Mouse (Mus musculus) T-helper 17 cell (primary cell): ENCODE results near the gene Poldip3.
"Not testable (repeated sequence)": the region's sequence is repeated elsewhere in the genome, so short reads cannot be mapped to it uniquely, and the experiment has no call there.

Source experiments
- in situ Hi-C, 2 experiments: fragments of 300-600 bp; cut with MboI, MseI; formaldehyde crosslinking; loops; 1 replicate in 1 of 2; 2 replicates in 1 of 2; pipeline ENCODE4 v1.15.1; 2025; ENCODE audit warnings: high pct_unique_total_duplicates in 2 of 2

Gene Poldip3

GRCm38 (mm10) chr15:83134671-83135070, 14.5 kb downstream of the Poldip3 start:
- in situ Hi-C loops, result no loop called here

DNA sequence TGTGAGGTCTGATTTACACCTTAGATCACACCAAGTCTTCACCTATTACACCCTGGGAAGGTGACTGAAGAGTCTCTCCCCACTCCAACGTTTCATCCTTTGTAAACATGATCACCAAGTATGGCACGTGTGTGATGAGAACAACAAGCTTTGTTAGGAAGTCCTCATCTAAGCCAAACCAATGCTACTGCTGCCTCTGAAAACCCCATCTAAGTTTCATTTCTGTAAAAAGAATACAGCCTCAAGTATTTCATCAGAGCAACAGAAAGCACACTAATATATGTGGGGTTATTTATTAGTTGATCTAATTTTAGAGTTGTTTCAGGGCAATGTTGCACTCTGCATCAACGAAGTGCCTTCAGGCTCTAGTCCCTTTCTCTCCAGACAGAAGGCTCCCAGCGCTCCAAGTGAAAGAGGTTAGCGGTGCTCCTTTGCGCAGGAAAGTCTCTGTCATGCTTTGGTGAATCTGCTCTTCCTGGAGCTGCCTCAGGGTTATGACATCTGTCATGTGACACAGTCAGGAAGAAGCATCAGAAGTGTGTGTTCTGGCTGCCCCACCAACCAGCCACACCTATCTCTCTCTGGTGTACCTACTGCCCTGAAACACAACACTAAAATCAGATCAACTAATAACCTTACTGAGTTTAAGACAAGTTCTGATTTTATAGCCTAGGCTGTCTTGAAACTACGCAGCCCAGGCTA, 19.5 kb downstream of the Poldip3 start:
- in situ Hi-C loops, result no loop called here

DNA sequence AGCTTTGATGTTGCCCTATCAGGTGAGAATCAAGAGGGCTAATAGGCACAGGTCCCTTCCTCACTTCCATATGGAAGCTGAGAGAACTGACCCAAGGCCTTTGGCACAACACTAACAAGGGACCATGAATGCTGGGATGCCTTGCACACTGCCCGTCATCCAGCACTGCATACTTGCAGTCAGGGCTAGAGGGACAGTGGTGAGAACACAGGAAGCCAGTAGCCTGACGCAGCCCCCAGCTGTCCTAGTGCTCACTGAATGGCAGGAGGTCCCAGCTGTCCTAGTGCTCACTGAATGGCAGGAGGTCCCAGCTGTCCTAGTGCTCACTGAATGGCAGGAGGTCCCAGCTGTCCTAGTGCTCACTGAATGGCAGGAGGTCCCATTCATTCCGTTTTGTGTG, 22.1 kb downstream of the Poldip3 start:
- in situ Hi-C loops, result not testable (repeated sequence)

DNA sequence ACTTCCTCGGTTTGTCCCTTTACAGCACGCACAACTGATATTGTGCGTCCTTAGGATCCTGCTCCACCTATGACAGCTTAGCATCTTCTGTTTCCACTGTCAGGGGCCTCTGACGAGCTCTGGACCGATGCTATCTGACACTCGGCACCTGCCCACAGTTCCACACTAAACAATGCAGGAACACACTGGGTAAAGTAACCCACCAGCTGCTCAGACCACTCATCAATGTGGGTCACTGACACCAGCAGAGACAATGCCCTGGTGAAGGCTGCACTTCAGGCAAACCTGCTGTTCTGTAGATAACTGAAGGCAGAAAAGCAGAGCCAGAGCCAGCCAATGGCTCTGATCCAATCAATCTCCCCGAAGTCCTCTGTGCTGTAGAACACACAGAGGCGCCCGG, 22.6 kb downstream of the Poldip3 start:
- in situ Hi-C loops, result no loop called here

GRCm38 (mm10) chr15:83124625-83125024, 24.6 kb downstream of the Poldip3 start:
- in situ Hi-C loops, result loop anchor here in 1 of 2 experiments (25.0 kb wide), 2 partner anchors 1063 to 1262 kb away; partner anchors contain the start of genes Aco2, Phf5a, Samm50 and Tob2

DNA sequence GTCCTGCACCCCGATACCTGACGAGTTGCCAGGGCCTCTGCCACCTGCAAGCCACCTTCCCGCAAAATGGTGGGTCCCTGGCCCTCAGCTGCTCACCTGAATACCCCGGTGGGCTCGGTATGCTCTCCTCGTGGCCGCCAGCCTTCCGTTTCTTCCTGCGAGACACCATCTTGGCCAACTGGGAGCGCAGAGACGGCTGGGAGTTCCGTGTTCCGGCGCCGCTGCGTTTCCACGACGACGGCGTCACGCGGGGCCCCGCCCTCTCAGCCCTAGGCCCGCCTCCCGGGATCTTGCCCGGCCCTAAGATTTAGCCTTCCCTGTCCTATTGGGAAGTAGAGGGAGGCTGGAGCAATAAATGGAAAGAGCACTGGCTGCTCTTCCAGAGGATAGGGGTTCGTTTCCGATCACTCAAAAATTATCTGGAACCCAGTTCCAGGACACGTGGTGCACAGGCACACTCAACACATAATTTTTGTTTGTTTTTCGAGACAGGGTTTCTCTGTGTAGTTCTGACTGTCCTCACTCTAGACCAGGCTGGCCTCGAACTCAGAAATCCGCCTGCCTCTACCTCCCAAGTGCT, 26.5 kb downstream of the Poldip3 start, which contains the start of gene Rrp7a:
TSS of gene Rrp7a (minus strand) at position 236 of the 580 bp plus-strand sequence.
- in situ Hi-C loops, result loop anchor here in 1 of 2 experiments (25.0 kb wide), 2 partner anchors 1065 to 1260 kb away; partner anchors contain the start of genes Aco2, Phf5a, Samm50 and Tob2

- in situ Hi-C loops, result loop anchor here in 1 of 2 experiments (25.0 kb wide), 2 partner anchors 1065 to 1260 kb away; partner anchors contain the start of genes Aco2, Phf5a, Samm50 and Tob2
Measured at GRCm38 (mm10) chr15:83121709-83122565, 27.2 kb downstream of the Poldip3 start.

GRCm38 (mm10) chr15:83118360-83118759, 30.8 kb downstream of the Poldip3 start:
- in situ Hi-C loops, result loop anchor here in 1 of 2 experiments (25.0 kb wide), 2 partner anchors 1069 to 1256 kb away; partner anchors contain the start of genes Aco2, Phf5a, Samm50 and Tob2

DNA sequence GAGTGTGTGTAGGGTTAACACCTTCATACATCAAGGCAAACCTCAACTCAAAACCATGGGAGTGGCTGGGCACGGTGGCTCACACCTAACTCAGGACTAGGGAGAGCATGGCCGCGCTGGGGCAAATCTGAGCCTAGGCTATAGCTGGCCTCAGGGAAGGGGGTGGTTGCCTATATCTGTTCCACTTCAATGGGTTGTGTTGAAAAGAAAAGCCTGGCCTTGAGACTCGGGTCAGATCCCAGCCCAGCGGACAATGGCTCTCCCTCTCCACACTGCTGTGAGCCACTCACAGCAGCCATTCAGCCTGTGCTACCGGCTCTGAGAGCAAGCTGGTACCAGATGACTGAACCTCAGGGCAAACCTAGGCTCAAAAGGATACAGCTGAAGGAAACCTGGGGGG, 34.1 kb downstream of the Poldip3 start:
- in situ Hi-C loops, result loop anchor here in 1 of 2 experiments (25.0 kb wide), 2 partner anchors 1072 to 1253 kb away; partner anchors contain the start of genes Aco2, Phf5a, Samm50 and Tob2

DNA sequence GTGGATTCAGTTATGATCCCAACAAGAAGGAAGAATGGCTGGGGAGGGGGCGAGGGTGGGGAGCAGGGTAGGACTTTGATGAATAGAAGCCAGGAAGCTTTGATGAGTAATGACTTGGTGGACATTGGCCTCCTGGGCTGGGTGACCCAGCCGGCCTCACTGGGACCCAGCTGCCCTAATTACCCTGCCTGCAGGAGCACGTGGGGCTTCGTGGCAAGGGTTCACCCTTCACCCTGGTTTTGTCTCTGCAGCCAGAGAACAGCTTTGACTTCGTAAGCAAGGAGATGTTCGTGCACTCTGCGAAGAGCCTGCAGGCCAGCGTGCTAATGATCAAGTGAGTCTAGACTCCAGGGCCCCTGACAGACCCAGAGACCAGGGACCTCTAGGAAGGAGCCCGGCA, 35.1 kb downstream of the Poldip3 start:
- in situ Hi-C loops, result loop anchor here in 1 of 2 experiments (25.0 kb wide), 2 partner anchors 1073 to 1252 kb away; partner anchors contain the start of genes Aco2, Phf5a, Samm50 and Tob2

DNA sequence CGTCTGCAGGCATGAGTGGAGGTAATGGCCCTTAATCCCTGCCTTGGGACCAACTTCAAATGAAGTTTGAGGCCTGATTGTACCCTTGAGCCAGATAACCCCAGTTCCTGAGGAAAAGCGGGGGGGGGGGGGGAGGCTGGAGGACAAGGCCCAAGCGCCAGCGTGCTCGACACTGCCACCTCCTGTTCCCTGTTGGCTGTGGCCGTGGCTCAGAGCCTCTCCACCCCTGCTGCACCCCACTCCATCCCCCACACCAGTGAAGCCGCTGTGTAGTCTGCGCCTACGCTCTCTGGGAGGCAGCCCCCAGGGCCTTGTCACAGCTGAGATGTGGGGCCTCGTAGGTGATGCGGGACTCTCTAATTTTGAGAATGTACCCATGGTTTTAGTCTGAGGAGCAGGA, 36.3 kb downstream of the Poldip3 start:
- in situ Hi-C loops, result loop anchor here in 1 of 2 experiments (25.0 kb wide), 2 partner anchors 1074 to 1251 kb away; partner anchors contain the start of genes Aco2, Phf5a, Samm50 and Tob2

DNA sequence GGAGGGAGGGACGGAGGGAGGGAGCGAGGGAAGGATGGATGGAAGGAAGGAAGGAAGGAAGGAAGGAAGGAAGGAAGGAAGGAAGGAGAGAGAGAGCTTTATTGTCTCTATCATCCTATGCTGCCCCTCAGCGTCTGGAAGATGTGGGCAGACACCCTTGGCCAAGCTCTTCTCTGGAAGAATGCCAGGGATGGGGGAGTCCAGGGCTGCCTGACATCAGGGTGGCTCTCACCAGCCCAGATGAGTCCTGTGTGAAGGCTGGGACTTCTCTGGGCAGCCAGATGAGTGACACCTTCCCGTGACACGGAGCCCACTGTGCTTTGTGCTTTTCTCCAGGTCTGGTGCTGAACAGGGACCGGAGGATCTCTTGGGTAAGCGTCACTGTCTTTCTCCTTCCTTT, 37.3 kb downstream of the Poldip3 start:
- in situ Hi-C loops, result loop anchor here in 1 of 2 experiments (25.0 kb wide), 2 partner anchors 1075 to 1250 kb away; partner anchors contain the start of genes Aco2, Phf5a, Samm50 and Tob2

- in situ Hi-C loops, result loop anchor here in 1 of 2 experiments (25.0 kb wide), 2 partner anchors 1076 to 1249 kb away; partner anchors contain the start of genes Aco2, Phf5a, Samm50 and Tob2
Measured at GRCm38 (mm10) chr15:83111290-83111689, 37.9 kb downstream of the Poldip3 start.

GRCm38 (mm10) chr15:83107814-83108213, 41.4 kb downstream of the Poldip3 start:
- in situ Hi-C loops, result loop anchor here in 1 of 2 experiments (25.0 kb wide), 2 partner anchors 1079 to 1246 kb away; partner anchors contain the start of genes Aco2, Phf5a, Samm50 and Tob2

DNA sequence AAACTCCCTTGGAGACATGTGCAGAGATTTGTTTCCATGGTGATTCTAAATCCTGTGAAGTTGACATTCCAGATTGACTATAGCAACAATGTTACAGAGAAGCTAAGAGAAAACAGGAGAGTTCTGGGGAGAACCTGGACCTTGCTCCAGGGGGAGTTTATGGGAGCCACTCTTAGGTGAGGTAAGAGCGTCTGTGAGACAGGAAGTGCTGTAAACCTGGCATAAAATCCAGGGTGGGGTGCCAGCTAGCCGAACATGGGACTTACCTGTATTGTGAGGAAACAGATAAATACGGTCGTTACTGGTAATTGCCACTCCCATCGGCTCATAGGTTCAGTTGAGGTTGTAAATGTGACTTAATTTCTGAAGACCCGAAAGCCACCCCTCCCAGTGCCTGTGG, 42.8 kb downstream of the Poldip3 start:
- in situ Hi-C loops, result loop anchor here in 1 of 2 experiments (25.0 kb wide), 2 partner anchors 1081 to 1244 kb away; partner anchors contain the start of genes Aco2, Phf5a, Samm50 and Tob2

GRCm38 (mm10) chr15:83103111-83103510, 46.1 kb downstream of the Poldip3 start:
- in situ Hi-C loops, result loop anchor here in 1 of 2 experiments (25.0 kb wide), 2 partner anchors 1084 to 1241 kb away; partner anchors contain the start of genes Aco2, Phf5a, Samm50 and Tob2

- in situ Hi-C loops, result loop anchor here in 1 of 2 experiments (25.0 kb wide), 2 partner anchors 1087 to 1238 kb away; partner anchors contain the start of genes Aco2, Phf5a, Samm50 and Tob2
Measured at GRCm38 (mm10) chr15:83100332-83100662, 48.9 kb downstream of the Poldip3 start.

DNA sequence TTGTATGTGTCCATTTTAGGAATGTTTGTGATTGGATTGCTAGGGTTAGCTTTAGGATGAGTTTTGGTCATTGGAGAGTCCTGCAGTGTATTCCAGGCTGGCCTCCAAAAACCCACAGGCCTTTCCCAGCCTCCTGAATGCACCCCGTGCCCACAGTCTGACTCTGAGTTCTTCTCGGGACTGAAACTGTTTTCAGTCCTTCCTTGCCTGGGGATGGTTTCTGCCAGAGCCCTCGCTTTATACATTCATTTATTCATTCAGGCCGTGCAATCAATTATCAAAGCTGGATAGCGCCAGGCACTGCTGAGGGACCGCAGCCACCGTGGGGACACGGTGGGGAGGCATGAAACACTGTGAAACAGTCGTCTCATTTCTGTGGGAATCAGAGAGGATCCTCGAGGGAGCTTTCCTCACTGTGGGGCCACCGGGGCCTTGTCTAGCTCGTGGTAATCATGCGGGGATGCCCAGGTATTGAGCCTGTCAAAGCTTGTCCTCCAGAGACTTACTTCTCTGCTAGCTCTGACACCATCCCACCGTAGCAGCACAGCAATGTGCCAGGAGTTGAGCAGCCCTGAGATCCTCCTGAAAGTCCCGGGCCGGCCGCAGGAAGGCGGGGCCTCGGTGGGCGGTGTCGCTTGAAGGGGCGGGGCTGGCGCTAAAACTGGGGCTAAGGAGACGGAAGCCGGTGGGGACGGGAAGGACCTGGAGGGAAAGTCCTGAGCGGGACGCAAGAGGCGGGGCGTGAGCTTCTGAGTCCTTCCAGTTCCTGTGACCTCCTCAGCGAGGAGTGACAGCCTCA, 49.5 kb downstream of the Poldip3 start:
- in situ Hi-C loops, result loop anchor here in 1 of 2 experiments (25.0 kb wide), 2 partner anchors 1088 to 1237 kb away; partner anchors contain the start of genes Aco2, Phf5a, Samm50 and Tob2

DNA sequence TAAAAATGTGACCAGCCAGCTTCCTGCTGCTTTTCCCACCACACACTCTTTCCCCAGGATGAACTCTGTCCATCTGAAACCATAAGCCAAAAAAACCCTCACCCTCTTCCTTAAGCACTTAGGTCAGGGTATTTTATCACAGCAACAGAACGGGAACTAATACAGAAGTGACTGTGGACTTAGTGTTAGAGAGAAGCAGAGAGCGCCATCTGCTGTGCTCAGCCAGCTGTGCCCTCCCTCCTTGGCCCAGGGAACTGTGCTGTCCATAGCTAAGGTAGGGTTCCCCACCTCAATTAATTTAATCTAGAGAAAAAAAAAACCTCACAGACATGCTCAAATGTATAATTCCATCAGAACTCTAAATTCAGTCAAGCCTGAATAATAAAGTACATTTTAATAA, 53.2 kb downstream of the Poldip3 start:
- in situ Hi-C loops, result no loop called here

DNA sequence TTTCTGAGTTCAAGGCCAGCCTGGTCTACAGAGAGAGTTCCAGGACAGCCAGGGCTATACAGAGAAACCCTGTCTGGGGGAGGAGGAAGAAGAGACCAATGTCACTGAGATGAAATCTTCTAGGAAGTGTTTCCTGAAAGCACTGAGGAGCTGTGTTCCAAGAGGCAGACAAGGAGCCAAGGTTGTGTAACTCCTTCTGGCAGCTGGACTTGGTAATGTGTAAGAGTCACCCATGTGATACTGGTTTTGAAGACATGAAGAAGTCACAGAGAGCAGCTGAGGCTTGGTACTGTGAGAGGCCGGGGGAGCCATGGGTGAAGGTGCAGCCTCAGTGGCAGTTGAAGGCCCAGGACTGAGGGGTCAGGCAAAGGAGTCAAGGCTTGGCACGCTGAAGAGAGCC, 55.5 kb downstream of the Poldip3 start:
- in situ Hi-C loops, result no loop called here
